Mouse (Mus musculus): ENCODE measurements at regions not wholly inside any gene's neighbourhood (a gene's known extent, or its start where the extent isn't known, plus 50 kb on each side); places are given as distances from the start of the nearest gene placed in this dataset.

- no peak for DNase-seq (ENCODE audit: low read depth, low spot score)
Observed at GRCm38 (mm10) chr2:131801212-131801611, 58.3 kb downstream of the Erv3 start.

DNA sequence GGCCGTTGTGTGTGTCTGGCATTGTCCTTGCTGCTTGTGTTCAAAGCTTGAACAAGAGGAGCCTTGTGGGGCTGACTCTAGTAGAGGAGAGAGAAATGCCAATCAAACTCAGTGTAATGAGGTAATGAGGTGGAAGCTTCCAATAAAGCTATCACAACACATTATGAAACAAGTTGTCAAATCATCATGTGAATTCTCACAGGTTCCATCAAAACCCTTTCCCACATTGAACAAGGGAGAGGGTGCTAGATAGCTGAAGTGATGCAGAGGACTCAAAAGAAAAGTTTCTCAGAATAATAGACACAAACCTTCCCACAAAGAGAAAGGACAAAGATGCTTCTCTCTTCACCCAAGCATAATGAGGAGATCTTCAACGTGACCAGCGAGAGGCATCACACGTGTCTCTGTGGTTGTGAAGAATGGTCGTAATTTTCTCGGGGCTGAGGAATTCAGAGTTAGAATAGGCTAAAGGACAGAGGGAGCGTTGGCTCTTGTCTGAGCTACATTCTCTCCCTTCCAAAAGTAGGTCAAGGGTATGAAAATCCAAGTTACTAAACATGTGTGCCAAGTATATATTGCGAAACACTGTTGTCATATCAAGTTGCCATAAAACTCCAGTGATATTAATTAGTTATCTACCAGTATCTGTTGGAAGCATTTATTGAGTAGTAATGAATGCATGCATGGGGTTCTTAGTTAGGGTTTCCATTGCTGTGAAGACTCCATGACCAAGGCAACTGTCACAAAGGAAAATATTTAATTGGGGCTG lies 59.2 kb downstream of the Erv3 start:
- DNase-seq (ENCODE audit: low read depth, low spot score), result no peak

GRCm38 (mm10) chr2:131799486-131799885 lies 60.1 kb downstream of the Erv3 start:
- DNase-seq (ENCODE audit: low read depth, low spot score), result no peak

- DNase-seq (ENCODE audit: low read depth, low spot score), result no peak
Observed at GRCm38 (mm10) chr2:131797001-131797693, 62.4 kb downstream of the Erv3 start.

GRCm38 (mm10) chr2:131775381-131775780 lies 84.2 kb downstream of the Erv3 start:
- no peak for DNase-seq (ENCODE audit: low read depth, low spot score)

- no peak for DNase-seq (ENCODE audit: low read depth, low spot score)
Observed at GRCm38 (mm10) chr2:131773691-131774090, 85.9 kb downstream of the Erv3 start.

- DNase-seq (ENCODE audit: low read depth, low spot score), result no peak
Observed at GRCm38 (mm10) chr2:131772163-131772562, 87.4 kb downstream of the Erv3 start.

DNA sequence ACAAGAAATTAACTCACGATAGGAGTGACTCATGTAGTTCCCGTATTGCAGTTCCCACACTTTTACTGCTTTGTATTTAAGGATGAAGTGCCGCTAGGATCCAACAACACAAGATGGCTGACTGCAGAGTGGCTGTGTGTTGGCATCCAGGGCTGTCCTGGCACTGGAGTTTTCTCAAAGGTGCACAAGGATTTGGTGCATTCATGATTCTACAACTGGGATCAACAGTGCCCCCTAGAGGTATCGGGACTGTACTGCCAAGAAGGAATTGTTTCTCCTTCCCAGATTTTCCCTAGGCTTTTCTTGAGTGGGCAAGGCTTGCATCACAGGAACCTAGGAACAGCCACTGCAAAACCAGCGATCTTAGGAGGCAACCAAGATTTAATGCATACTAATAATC lies 88.7 kb downstream of the Erv3 start:
- peak; percentile 30 for DNase-seq (ENCODE audit: low read depth, low spot score)

DNA sequence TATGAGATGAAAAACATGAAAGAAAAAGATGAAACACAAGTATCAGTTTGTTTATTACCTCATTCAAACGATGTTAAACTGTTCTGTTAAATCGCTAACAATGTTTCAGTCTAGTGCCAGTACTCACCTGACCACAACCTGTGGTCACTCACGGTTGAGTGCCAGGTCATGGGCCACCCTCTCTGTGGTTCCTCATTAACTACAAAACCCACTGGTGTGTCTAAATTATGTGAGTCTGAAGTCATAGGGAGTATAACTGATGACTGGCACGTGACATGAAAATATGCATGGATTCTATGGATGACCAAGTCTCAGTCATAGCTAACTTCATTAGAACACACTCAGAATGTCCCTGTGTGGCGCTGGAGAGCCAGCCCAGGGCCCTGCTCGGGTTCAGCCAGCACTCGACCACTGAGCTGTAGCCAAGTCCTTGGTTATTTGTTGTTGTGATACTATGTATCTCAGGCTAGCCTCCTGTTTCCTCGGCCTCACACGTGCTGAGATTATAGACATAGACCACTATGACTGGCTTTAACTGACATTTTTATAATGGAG lies 89.8 kb downstream of the Erv3 start:
- no peak for DNase-seq (ENCODE audit: low read depth, low spot score)

DNA sequence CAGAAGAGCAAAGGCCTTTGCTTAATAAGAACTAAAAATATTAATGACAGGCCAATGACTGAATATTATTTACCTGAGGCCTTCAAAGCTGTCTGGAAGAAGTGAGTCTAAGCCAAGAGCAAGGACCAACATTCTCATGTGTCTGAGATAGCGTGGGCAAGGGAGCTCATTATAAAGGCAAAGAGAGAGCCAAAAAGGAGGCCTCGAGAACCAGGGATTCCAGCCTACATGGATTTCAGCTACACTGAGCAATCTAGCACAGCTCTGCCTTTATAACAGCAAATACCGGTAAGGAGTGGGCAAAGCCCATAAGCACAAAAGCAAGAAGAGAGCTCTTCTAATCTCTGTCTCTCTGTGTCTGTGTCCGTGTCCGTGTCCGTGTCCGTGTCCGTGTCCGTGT lies 93.0 kb downstream of the Erv3 start:
- DNase-seq (ENCODE audit: low read depth, low spot score), result no peak

GRCm38 (mm10) chr2:131761507-131761906 lies 98.0 kb downstream of the Erv3 start:
- DNase-seq (ENCODE audit: low read depth, low spot score), result peak; percentile 19

- DNase-seq (ENCODE audit: low read depth, low spot score), result no peak
Observed at GRCm38 (mm10) chr2:131757183-131757903, 102.2 kb downstream of the Erv3 start.

DNA sequence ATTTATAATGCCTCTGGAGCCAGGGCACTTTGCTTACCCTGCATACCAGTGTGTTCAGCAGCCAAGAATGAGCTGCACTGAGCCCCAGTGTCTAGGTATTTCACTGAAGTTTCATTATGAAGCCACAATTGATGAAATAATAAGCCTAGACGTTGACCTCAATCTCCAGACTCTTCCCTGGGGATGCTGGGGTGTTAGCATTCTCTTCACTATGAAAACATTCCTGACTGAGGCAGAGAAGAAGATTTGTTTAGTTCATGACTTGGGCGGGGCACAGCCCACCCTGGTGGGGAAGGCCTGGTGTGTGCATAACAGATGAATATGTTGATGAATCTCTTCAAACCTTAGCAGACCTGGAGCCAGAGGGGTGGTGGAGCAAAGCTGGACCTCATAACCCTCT lies 104.4 kb downstream of the Erv3 start:
- no peak for DNase-seq (ENCODE audit: low read depth, low spot score)

DNA sequence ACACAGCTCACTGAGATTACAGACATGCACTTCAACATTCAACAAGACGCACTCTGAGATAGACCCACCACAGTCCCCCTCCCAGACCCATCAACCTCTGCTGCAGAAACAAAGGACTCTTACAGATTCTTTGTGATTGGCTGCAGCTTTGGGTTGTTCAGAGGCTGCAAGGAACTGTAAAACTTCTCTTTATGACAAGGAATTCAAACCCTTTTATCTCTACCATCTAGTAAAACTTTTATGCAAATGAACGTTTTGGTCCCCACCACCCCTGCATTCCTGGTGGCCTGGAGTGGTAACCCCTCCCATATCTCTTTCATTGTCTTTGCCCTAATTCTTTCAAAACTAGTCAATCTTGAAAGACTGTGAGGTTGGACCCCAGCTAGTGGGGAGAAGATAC lies 106.1 kb downstream of the Erv3 start:
- no peak for DNase-seq (ENCODE audit: low read depth, low spot score)

- DNase-seq (ENCODE audit: low read depth, low spot score), result no peak
Observed at GRCm38 (mm10) chr2:131750679-131751078, 108.9 kb downstream of the Erv3 start.

- DNase-seq (ENCODE audit: low read depth, low spot score), result no peak
Observed at GRCm38 (mm10) chr2:131750206-131750605, 109.3 kb downstream of the Erv3 start.

- no peak for DNase-seq (ENCODE audit: low read depth, low spot score)
Observed at GRCm38 (mm10) chr2:131749746-131750145, 109.8 kb downstream of the Erv3 start.

DNA sequence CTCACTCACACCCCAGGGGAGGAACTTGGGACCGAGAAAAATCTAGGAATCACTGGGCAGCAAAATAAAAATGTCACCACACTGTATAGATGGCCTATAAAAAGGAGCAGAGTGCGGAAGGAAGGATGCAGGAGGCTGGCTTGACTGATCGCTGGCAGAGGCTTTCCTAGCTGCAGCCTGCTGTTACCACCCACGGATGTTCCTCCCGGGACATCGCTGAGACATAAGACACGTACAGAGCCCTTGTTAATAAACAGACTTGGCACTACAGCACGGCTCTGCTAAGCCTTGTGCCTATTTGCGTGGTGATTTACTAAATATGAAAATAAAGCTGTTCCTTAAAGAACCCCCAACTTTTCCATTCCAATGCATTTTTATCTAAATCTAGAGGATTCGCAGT lies 110.8 kb downstream of the Erv3 start:
- no peak for DNase-seq (ENCODE audit: low read depth, low spot score)

GRCm38 (mm10) chr2:131747707-131748106 lies 111.8 kb downstream of the Erv3 start:
- no peak for DNase-seq (ENCODE audit: low read depth, low spot score)

GRCm38 (mm10) chr2:131745381-131745895 lies 114.1 kb downstream of the Erv3 start:
- no peak for DNase-seq (ENCODE audit: low read depth, low spot score)

- DNase-seq (ENCODE audit: low read depth, low spot score), result no peak
Observed at GRCm38 (mm10) chr2:131744957-131745356, 114.6 kb downstream of the Erv3 start.

GRCm38 (mm10) chr2:131740456-131740855 lies 119.1 kb downstream of the Erv3 start:
- DNase-seq (ENCODE audit: low read depth, low spot score), result no peak
